Mouse (Mus musculus) forebrain, embryonic 14.5 days (tissue): Measurements from ENCODE around the gene Frmd7. TPM values are rescaled to one million over a fixed set of nuclear protein-coding genes. Genes with fewer than 3 reads are reported as not detected.

Source experiments
- polyA plus RNA-seq: library from polyadenylated mRNA; unstranded; fragments of >200 nt; fragmentation: Nextera tagmentation; extraction: Ambion mirVana; gene quantifications from 2 replicates; pipeline ENCODE4 v1.2.1, GENCODE M21; 2014

Gene Frmd7
- polyA plus RNA-seq, 1 experiment from 2014 or later: 0.10 TPM

Other genes with a start within 250 kb of the Frmd7 start
- gene Stk26, start 101.7 kb downstream of the Frmd7 start, polyA plus RNA-seq: 0.89 and 1.1 TPM in 2 replicates
- gene Rap2c, start 75.3 kb upstream of the Frmd7 start, polyA plus RNA-seq: 17.5 and 19.4 TPM in 2 replicates